8 mouse cellular contexts compared by ENCODE assay signal in the genomic region with DNA sequence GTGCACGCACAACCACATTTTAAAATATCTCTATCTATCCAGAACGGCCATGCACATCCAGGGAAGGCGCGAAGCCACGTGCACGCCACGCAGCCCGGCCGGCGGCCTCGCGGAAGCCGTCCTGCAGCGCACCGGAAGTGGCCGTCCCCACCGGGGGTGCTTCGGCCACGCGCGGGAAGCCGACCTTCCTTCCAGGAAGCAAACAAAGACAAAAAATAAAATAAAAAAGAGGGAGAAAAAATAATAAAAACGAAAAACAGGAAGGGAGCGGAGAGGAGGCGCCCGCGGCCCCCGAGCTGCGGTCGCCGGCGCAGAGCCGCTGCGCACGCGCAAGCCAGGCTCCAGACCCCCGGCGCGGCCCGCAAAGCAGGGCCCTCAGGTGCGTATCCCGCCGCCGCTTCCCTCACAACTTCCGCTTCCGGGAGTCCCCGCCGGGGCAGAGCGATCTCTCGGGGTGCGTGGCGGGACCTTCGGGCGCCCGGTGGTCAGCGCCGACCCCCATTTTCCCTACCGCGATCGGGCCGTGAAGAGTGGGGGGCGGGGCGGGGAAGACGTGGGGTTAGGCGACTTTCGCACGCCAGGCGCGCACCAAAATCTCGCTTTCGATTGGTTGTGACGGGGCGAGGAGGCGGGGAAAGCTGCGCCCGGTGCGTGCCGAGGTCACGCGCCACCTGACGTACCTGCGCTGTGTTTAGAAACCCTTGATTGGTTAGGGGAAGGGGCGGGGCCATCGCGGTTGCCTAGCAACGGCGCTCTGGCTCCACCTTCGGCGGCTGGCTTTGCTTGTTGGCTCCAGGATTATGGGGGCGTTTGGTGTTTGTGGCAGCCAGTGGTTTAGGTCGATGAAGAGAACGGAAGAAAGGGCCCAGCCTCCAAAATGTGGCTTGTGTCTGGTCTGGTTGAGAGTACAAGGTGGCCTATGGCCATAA. TPM values are rescaled to one million over a fixed set of nuclear protein-coding genes. Genes with fewer than 3 reads are reported as not detected.
DNase-seq lines count a peak whose midpoint lies in the region; ATAC-seq and TF ChIP-seq lines count a peak whose summit lies in the region.

A gene (plus strand): TSS at position 140 of the 929 bp plus-strand sequence.

- peak; percentile 95 for ATAC-seq in lung, postnatal 0 days

- WGBS in hindbrain, embryonic 10.5 days = under 1% methylated on average over 92 of the region's 92 CpGs
- 1% methylated on average over 86 of the region's 92 CpGs for WGBS in lung, postnatal 0 days

- peak within 1 kb of the TSS; percentile 99 for H3K27ac ChIP-seq in hindbrain, embryonic 10.5 days
- peak within 1 kb of the TSS; percentile 93 for H3K27ac ChIP-seq in lung, postnatal 0 days (ENCODE audit: low read length)

- peak; percentile 97 for DNase-seq in MEL-GATA-1-ER (ENCODE audit: extremely low read depth, low read depth)
- peak; percentile 99 for DNase-seq in cerebellum, adult 8-10 months
- DNase-seq in forelimb bud, embryonic 11.5 days (ENCODE audit: low read depth, low spot score) = peak; percentile 99
- DNase-seq in hindbrain, embryonic 10.5 days (ENCODE audit: low spot score) = peak; percentile 98
- DNase-seq in layer of hippocampus, adult 9-11 months = peak; percentile 99
- peak; percentile 98 for DNase-seq in lung, postnatal 0 days (ENCODE audit: low spot score)
- peak; percentile 96 for DNase-seq in ovary, postnatal 14 days (ENCODE audit: low spot score)
- DNase-seq in thymus, postnatal 14 days = peak; percentile 100

- peak within 1 kb of the TSS; percentile 78 for H3K4me3 ChIP-seq in hindbrain, embryonic 10.5 days
- H3K4me3 ChIP-seq in lung, postnatal 0 days (ENCODE audit: low read depth, low read length) = peak within 1 kb of the TSS; percentile 75

- H3K27me3 ChIP-seq in hindbrain, embryonic 10.5 days (ENCODE audit: insufficient read depth, poor library complexity, severe bottlenecking) = no peaks in the 10 kb centered on the region
- H3K27me3 ChIP-seq in lung, postnatal 0 days (replicated peaks; ENCODE audit: insufficient read depth, low read length) = no peaks in the 10 kb centered on the region

- H3K4me1 ChIP-seq in hindbrain, embryonic 10.5 days (replicated peaks) = peaks cover 19% of the 10 kb centered on the region
- peaks cover 9% of the 10 kb centered on the region; the same call in 1 of the 2 replicates for H3K4me1 ChIP-seq in lung, postnatal 0 days (ENCODE audit: insufficient read depth, low read depth, low read length)

- H3K9ac ChIP-seq in lung, postnatal 0 days (replicated peaks; ENCODE audit: low read depth) = peak within 1 kb of the TSS; percentile 82

- TF ChIP-seq EP300 in lung, postnatal 0 days (IDR thresholded peaks at IDR 0.05) = no peak

- peak within 1 kb of the TSS; percentile 72 for H3K4me2 ChIP-seq in lung, postnatal 0 days (replicated peaks; ENCODE audit: low read depth, low read length)

- no peaks in the 10 kb centered on the region for H3K9me3 ChIP-seq in hindbrain, embryonic 10.5 days
- no peaks in the 10 kb centered on the region for H3K9me3 ChIP-seq in lung, postnatal 0 days (ENCODE audit: low read length)

- H3K36me3 ChIP-seq in hindbrain, embryonic 10.5 days = no peaks in the 10 kb centered on the region
- H3K36me3 ChIP-seq in lung, postnatal 0 days (ENCODE audit: insufficient read depth, low read length) = no peaks in the 10 kb centered on the region

- TF ChIP-seq CTCF in lung, postnatal 0 days (IDR thresholded peaks at IDR 0.05) = peak; percentile 24; the same call in 1 of the 2 replicates

RNA-seq across cellular contexts. Expression of the gene that starts here (rescaled TPM):
- 6.8 and 9.3 TPM in 2 replicates for polyA plus RNA-seq in hindbrain, embryonic 10.5 days (2016; fragmentation: Nextera tagmentation; extraction: Ambion mirVana)
- 4.4 and 5.6 TPM in 2 replicates for polyA plus RNA-seq in lung, postnatal 0 days (2015; fragmentation: Nextera tagmentation; extraction: Ambion mirVana)

Comparison
In these comparisons a context has a peak if more than half of its experiments do, and no peak if none do; other contexts are left out.
1. Peak in every context shown above with its lines: DNase-seq, ATAC-seq, H3K4me3 ChIP-seq and H3K27ac ChIP-seq.